ENCODE assay signal across 8 mouse cellular contexts in genomic region chr15:100041267-100042047, GRCm38 (mm10). TPM values are rescaled to one million over a fixed set of nuclear protein-coding genes. Genes with fewer than 3 reads are reported as not detected.
DNase-seq lines count a peak whose midpoint lies in the region; ATAC-seq and TF ChIP-seq lines count a peak whose summit lies in the region.

No protein-coding gene starts in this region.

- 0 out of 2 replicates have a peak overlapping the region, but pooled peaks have one; percentile 24 for H3K9ac ChIP-seq in kidney, postnatal 0 days (ENCODE audit: low read depth, low read length)
- H3K9ac ChIP-seq in stomach, embryonic 15.5 days = no peak overlapping the region

- WGBS in kidney, postnatal 0 days = 47% methylated on average over 10 of the region's 10 CpGs
- WGBS in kidney, adult 2 months = 63% methylated on average over 10 of the region's 10 CpGs
- WGBS in macrophage (ENCODE audit: missing documents) = 15% methylated on average over 10 of the region's 10 CpGs
- 32% methylated on average over 10 of the region's 10 CpGs for WGBS in stomach, embryonic 15.5 days

- ATAC-seq in kidney, postnatal 0 days (replicated peaks; ENCODE audit: low FRiP score, low read depth) = no peak
- peak; percentile 73 to 80 for ATAC-seq in hematopoietic stem cell, adult 5-6 weeks (replicated peaks in 1 of 2; ENCODE audit: insufficient read depth in 1 of 2, low FRiP score in 2 of 2, low TSS enrichment in 1 of 2, low read depth in 1 of 2, poor library complexity in 2 of 2, severe bottlenecking in 2 of 2)
- ATAC-seq in stomach, embryonic 15.5 days (ENCODE audit: insufficient read depth, low FRiP score, low read depth) = no peak

- no peak for TF ChIP-seq CTCF in kidney, postnatal 0 days (IDR thresholded peaks at IDR 0.05; ENCODE audit: low read depth)
- TF ChIP-seq CTCF in kidney, adult 2 months (conservative IDR thresholded peaks at IDR 0.05; ENCODE audit: insufficient read depth, insufficient read length, low read depth, low read length) = no peak
- TF ChIP-seq CTCF in bone marrow macrophage, adult 2 months (IDR thresholded peaks at IDR 0.05; ENCODE audit: low read depth, low read length) = no peak

- peak overlapping the region; percentile 70 for H3K4me2 ChIP-seq in kidney, postnatal 0 days (ENCODE audit: low read length)
- H3K4me2 ChIP-seq in stomach, embryonic 15.5 days = peak overlapping the region; percentile 31

- peaks cover 68% of the 10 kb centered on the region for H3K79me2 ChIP-seq in macrophage (ENCODE audit: inconsistent target)

- no peaks in the 10 kb centered on the region for H3K9me3 ChIP-seq in kidney, postnatal 0 days (replicated peaks; ENCODE audit: low read length)
- H3K9me3 ChIP-seq in stomach, embryonic 15.5 days = no peaks in the 10 kb centered on the region

- H3K4me1 ChIP-seq in kidney, postnatal 0 days (replicated peaks; ENCODE audit: insufficient read depth, low read length) = peaks cover 18% of the 10 kb centered on the region; the same call in 1 of the 2 replicates
- H3K4me1 ChIP-seq in kidney, adult 2 months (ENCODE audit: control insufficient read depth, insufficient read depth, low read length) = peaks cover 10% of the 10 kb centered on the region; the same call in 1 of the 2 replicates
- H3K4me1 ChIP-seq in bone marrow macrophage, adult 2 months (ENCODE audit: control insufficient read depth, insufficient read depth, low read length) = peaks cover 21% of the 10 kb centered on the region
- peaks cover 32% of the 10 kb centered on the region for H3K4me1 ChIP-seq in stomach, embryonic 15.5 days

- H3K27me3 ChIP-seq in kidney, postnatal 0 days (ENCODE audit: insufficient read depth, low read length) = no peaks in the 10 kb centered on the region
- no peaks in the 10 kb centered on the region for H3K27me3 ChIP-seq in kidney, adult 2 months (replicated peaks; ENCODE audit: control insufficient read depth, insufficient read depth, low read length)
- no peaks in the 10 kb centered on the region for H3K27me3 ChIP-seq in stomach, embryonic 15.5 days (replicated peaks)

- H3K4me3 ChIP-seq in kidney, postnatal 0 days (replicated peaks; ENCODE audit: low read depth, low read length) = no peak overlapping the region
- no peak overlapping the region for H3K4me3 ChIP-seq in kidney, adult 2 months (ENCODE audit: insufficient read depth, low read depth, low read length)
- peak overlapping the region; percentile 52 for H3K4me3 ChIP-seq in bone marrow macrophage, adult 2 months (ENCODE audit: insufficient read depth, low read length)
- H3K4me3 ChIP-seq in macrophage (ENCODE audit: inconsistent target) = no peak overlapping the region
- H3K4me3 ChIP-seq in stomach, embryonic 15.5 days (replicated peaks) = no peak overlapping the region

- TF ChIP-seq POLR2A in kidney, adult 2 months (IDR thresholded peaks at IDR 0.05; ENCODE audit: low read depth, low read length) = no peak
- TF ChIP-seq POLR2A in bone marrow macrophage, adult 2 months (IDR thresholded peaks at IDR 0.05; ENCODE audit: borderline replicate concordance, low read depth, low read length) = no peak

- no peak for DNase-seq in kidney, postnatal 0 days (ENCODE audit: low spot score)
- DNase-seq in kidney, adult 2 months = no peak
- DNase-seq in right cerebral cortex, adult 18-20 months = no peak
- no peak for DNase-seq in kidney, adult 9 months

- no peak overlapping the region for H3K27ac ChIP-seq in kidney, postnatal 0 days
- H3K27ac ChIP-seq in kidney, adult 2 months (ENCODE audit: insufficient read depth, low read depth, low read length) = no peak overlapping the region
- H3K27ac ChIP-seq in bone marrow macrophage, adult 2 months (ENCODE audit: insufficient read depth, low read depth, low read length) = peak overlapping the region; percentile 98
- peak overlapping the region; percentile 91 for H3K27ac ChIP-seq in macrophage
- peak overlapping the region; percentile 61 for H3K27ac ChIP-seq in stomach, embryonic 15.5 days

- no peaks in the 10 kb centered on the region for H3K36me3 ChIP-seq in kidney, postnatal 0 days (ENCODE audit: insufficient read depth, low read length)
- no peaks in the 10 kb centered on the region for H3K36me3 ChIP-seq in kidney, adult 2 months (ENCODE audit: control insufficient read depth, insufficient read depth, low read length)
- H3K36me3 ChIP-seq in macrophage (ENCODE audit: inconsistent target) = no peaks in the 10 kb centered on the region
- H3K36me3 ChIP-seq in stomach, embryonic 15.5 days = no peaks in the 10 kb centered on the region

RNA-seq across cellular contexts. Expression of gene Dip2b, which starts 3.0 kb away (rescaled TPM):
- polyA plus RNA-seq in kidney, postnatal 0 days (2015; fragmentation: Nextera tagmentation; extraction: Ambion mirVana) = 4.9 and 5.7 TPM in 2 replicates
- polyA plus RNA-seq in kidney, adult 2 months (2012; rRNA removed) = 4.7 and 5.4 TPM in 2 replicates
- 26.2 and 33.0 TPM in 2 replicates for polyA plus RNA-seq in bone marrow macrophage, adult 2 months (2012; ENCODE audit: insufficient read depth, insufficient read length, missing spikeins)
- total RNA-seq in hematopoietic stem cell, adult 5-6 weeks (2017) = 14.4 and 19.8 TPM in 2 replicates
- 100 to 1,000 TPM in 20 of 26 experiments, 10 to 100 TPM in 6; 51.9 to 259 (median 130) TPM for total RNA-seq in macrophage (2018; cell fraction: chromatin; rRNA removed)
- total RNA-seq in macrophage (2018; cell fraction: cytosol; rRNA removed) = 10 to 100 TPM; 27.3 to 70.0 (median 49.2) TPM
- 100 to 1,000 TPM in 8 of 26 experiments, 10 to 100 TPM in 18; 41.0 to 144 (median 73.0) TPM for total RNA-seq in macrophage (2018; cell fraction: nucleus; rRNA removed)
- 17.8 to 25.7 TPM (median 22.8 TPM) in 3 replicates for polyA plus RNA-seq in macrophage (2018)
- 9.8 and 10.6 TPM in 2 replicates for polyA plus RNA-seq in stomach, embryonic 15.5 days (2015; fragmentation: Nextera tagmentation; extraction: Ambion mirVana)

Comparison
In these comparisons a context has a peak if more than half of its experiments do, and no peak if none do; other contexts are left out.
1. ATAC-seq: peak in hematopoietic stem cell, adult 5-6 weeks (2 of 2); none in kidney, postnatal 0 days (single experiment) and stomach, embryonic 15.5 days (single experiment).
2. H3K27ac ChIP-seq: peak in bone marrow macrophage, adult 2 months (single experiment), macrophage (single experiment) and stomach, embryonic 15.5 days (single experiment); none in kidney, postnatal 0 days (single experiment) and kidney, adult 2 months (single experiment).